Mouse (Mus musculus) erythroblast, embryonic 14.5 days (primary cell): ENCODE measurements around the gene Cer1. TPM values are rescaled to one million over a fixed set of nuclear protein-coding genes. Genes with fewer than 3 reads are reported as not detected.

Experiments
- H3K27me3 ChIP-seq: 2 replicates; pipeline ENCODE4 v1.6.1; 2012; ENCODE audit warnings: inconsistent platforms; ENCODE audit not compliant: control insufficient read depth
- H3K36me3 ChIP-seq: 2 replicates; pipeline ENCODE4 v1.6.1; 2012; ENCODE audit warnings: mild to moderate bottlenecking, inconsistent platforms; ENCODE audit not compliant: control insufficient read depth
- H3K4me1 ChIP-seq: 2 replicates; pipeline ENCODE4 v1.6.1; 2012; ENCODE audit warnings: inconsistent platforms; ENCODE audit not compliant: control insufficient read depth
- H3K4me3 ChIP-seq: replicated peaks from 2 replicates; pipeline ENCODE3; 2012; ENCODE audit warnings: moderate library complexity, mild to moderate bottlenecking, inconsistent platforms
- H3K9me3 ChIP-seq: 2 replicates; pipeline ENCODE4 v1.6.1; 2012; ENCODE audit warnings: low read length, inconsistent platforms, mixed read lengths; ENCODE audit not compliant: control insufficient read depth
- GATA1 ChIP-seq: IDR thresholded peaks from 2 replicates; pipeline ENCODE4 v1.6.1; 2012; ENCODE audit warnings: low read length, inconsistent platforms, mixed read lengths
- TAL1 ChIP-seq: IDR thresholded peaks from 3 replicates; pipeline ENCODE4 v1.6.1; 2012; ENCODE audit warnings: low read length, inconsistent platforms, mixed read lengths
- polyA plus RNA-seq: library from polyadenylated mRNA; stranded (reverse); fragments of >175 nt; gene quantifications from 2 replicates; pipeline ENCODE4 v1.2.3, GENCODE M21; 2012

Gene Cer1
- polyA plus RNA-seq = not detected in 2 replicates

- Histone ChIP-seq H3K27me3 (no peaks in the 10 kb centered on the region), H3K4me3 (no peak within 1 kb of the TSS), H3K9me3 (no peaks in the 10 kb centered on the region), H3K4me1 (no peaks in the 10 kb centered on the region), H3K36me3 (no peaks in the 10 kb centered on the region)
- TF ChIP-seq TAL1 = no peak
- no peak for TF ChIP-seq GATA1
Observed at GRCm38 (mm10) chr4:82884636-82885534, at the start of gene Cer1. Gene Cer1, minus strand, starts transcription at chr4:82885148.

DNA sequence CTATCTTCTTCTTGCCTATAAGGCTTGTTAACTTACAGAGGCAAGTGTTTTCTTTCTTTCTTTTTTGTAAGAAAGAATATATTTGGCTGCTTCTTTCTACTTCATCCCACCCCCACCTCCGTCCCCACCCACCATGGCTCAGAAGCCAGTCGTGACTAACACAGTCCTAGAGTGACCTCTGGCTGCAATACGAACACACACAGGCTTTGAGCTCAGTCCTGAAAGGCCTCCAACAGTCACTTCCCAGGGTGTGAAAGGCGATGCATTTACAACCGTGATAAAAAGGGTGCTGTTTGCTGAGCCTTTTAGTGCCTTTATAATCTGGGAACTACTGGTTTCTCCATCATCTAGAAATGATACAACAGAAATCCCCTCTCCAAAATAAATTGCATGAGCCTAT lies 49.4 kb upstream of the Cer1 start:
- Histone ChIP-seq H3K36me3 (no peaks in the 10 kb centered on the region), H3K9me3 (no peaks in the 10 kb centered on the region), H3K4me3 (no peak overlapping the region), H3K4me1 (no peaks in the 10 kb centered on the region), H3K27me3 (no peaks in the 10 kb centered on the region)
- TF ChIP-seq TAL1 (no peak), GATA1 (no peak)

- H3K4me3 ChIP-seq = no peak overlapping the region
- H3K9me3 ChIP-seq = no peaks in the 10 kb centered on the region
- H3K4me1 ChIP-seq = no peaks in the 10 kb centered on the region
- TF ChIP-seq GATA1 (no peak), TAL1 (no peak)
- H3K27me3 ChIP-seq = no peaks in the 10 kb centered on the region
- H3K36me3 ChIP-seq = no peaks in the 10 kb centered on the region
Observed at GRCm38 (mm10) chr4:82933698-82934210, 48.8 kb upstream of the Cer1 start.

DNA sequence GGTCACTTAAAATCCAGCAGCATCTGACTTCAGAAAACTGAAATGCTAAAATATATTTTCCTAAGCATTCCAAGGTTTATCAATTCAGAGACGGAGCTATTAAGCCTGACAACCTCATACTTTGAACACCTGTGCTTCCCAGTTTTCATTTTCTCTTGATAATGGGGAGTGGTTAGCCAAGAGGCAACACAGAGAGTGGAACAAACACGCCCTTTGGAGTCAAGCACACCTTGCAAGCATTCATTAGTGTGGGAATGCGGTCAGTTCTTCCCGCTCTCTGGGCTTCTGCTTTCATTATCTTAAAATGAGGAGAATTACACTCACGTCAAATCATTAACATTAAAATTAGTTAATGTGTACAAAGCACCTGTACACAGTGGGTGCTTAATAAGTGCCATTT lies 45.1 kb upstream of the Cer1 start:
- Histone ChIP-seq H3K27me3 (no peaks in the 10 kb centered on the region), H3K9me3 (no peaks in the 10 kb centered on the region), H3K36me3 (no peaks in the 10 kb centered on the region), H3K4me1 (no peaks in the 10 kb centered on the region), H3K4me3 (no peak overlapping the region)
- TF ChIP-seq GATA1 (no peak), TAL1 (no peak)

DNA sequence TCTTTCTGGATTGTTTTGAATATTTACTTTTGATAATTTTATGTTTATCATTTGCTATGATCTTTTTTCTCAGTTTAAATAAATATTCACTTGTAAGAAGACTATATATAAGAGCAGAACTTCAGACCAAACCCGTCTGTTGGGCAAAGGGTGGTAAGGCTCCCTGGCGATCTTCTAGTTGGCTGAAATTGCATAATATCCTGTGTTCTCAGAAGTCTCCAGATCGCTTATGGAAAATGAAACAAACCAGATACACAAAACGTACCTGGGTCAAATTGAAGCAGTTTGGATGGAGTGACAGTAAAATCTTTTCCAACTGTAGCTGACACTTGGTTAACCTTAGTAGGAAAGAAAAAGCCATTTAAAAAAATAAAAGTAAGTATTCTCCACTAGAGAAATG lies 37.0 kb upstream of the Cer1 start:
- TF ChIP-seq TAL1 = no peak
- no peak for TF ChIP-seq GATA1
- no peak overlapping the region for H3K4me3 ChIP-seq
- no peaks in the 10 kb centered on the region for H3K27me3 ChIP-seq
- no peaks in the 10 kb centered on the region for H3K36me3 ChIP-seq
- no peaks in the 10 kb centered on the region for H3K9me3 ChIP-seq
- no peaks in the 10 kb centered on the region for H3K4me1 ChIP-seq

DNA sequence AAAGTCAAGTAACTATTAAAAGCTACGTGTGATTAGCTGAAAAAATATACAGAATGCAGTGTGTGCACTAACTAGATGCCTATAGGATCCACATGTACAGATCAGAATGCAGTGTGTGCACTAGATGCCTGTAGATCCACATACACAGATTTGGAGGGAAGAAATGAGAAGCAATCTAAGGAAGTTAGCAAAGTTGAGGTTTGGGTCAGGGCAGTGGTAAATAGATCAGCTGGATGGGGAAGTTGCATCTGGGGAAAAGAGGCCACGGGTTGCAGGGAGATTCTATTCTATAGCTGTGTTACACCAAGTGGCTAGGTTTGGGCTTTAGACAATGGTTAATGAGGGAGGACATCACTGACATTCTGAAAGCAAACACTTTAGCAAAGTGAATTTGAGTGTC lies 33.7 kb upstream of the Cer1 start:
- no peaks in the 10 kb centered on the region for H3K4me1 ChIP-seq

DNA sequence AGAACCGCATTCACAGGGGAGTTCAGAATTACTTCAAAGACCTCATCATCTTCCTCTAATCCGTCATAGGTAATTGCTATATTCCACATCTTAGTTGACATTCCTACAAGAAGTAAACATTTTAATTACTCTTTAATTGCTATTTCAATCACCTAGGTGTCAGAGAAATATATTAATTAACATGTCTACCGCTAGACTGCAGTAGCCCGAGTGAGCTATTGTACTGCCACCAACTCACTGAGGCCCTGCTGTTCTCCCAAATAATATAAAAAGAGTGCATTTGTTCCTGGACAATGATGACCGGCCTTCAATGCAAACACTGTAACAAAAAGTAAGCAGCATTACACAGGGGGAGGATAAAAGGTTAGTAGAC lies 31.7 kb upstream of the Cer1 start:
- TF ChIP-seq GATA1 (no peak), TAL1 (no peak)
- Histone ChIP-seq H3K27me3 (no peaks in the 10 kb centered on the region), H3K4me1 (no peaks in the 10 kb centered on the region), H3K4me3 (no peak overlapping the region), H3K9me3 (no peaks in the 10 kb centered on the region), H3K36me3 (no peaks in the 10 kb centered on the region)

More for the DNA sequence above, 33.7 kb upstream of the Cer1 start:
- Histone ChIP-seq H3K9me3 (no peaks in the 10 kb centered on the region), H3K4me3 (no peak overlapping the region), H3K36me3 (no peaks in the 10 kb centered on the region), H3K27me3 (no peaks in the 10 kb centered on the region)
- TF ChIP-seq TAL1 (no peak), GATA1 (no peak)

GRCm38 (mm10) chr4:82916003-82916677 lies 31.2 kb upstream of the Cer1 start:
- no peaks in the 10 kb centered on the region for H3K4me1 ChIP-seq
- no peaks in the 10 kb centered on the region for H3K9me3 ChIP-seq
- no peaks in the 10 kb centered on the region for H3K36me3 ChIP-seq
- H3K4me3 ChIP-seq = no peak overlapping the region
- TF ChIP-seq GATA1 (no peak), TAL1 (no peak)
- H3K27me3 ChIP-seq = no peaks in the 10 kb centered on the region

- Histone ChIP-seq H3K4me1 (no peaks in the 10 kb centered on the region), H3K36me3 (no peaks in the 10 kb centered on the region), H3K27me3 (no peaks in the 10 kb centered on the region), H3K4me3 (no peak overlapping the region), H3K9me3 (no peaks in the 10 kb centered on the region)
- TF ChIP-seq TAL1 = no peak
- no peak for TF ChIP-seq GATA1
Observed at GRCm38 (mm10) chr4:82915576-82915975, 30.6 kb upstream of the Cer1 start.
